Mouse (Mus musculus) intestine, embryonic 14.5 days (tissue): ENCODE data around the gene Btg1-ps2. TPM values are rescaled to one million over a fixed set of nuclear protein-coding genes. Genes with fewer than 3 reads are reported as not detected.
"Not testable (repeated sequence)": the region's sequence is repeated elsewhere in the genome, so short reads cannot be mapped to it uniquely, and the experiment has no call there.

Source experiments
- ATAC-seq: fragments of 200-750 bp; cut with Nextera tagmentation; replicated peaks from 2 replicates; pipeline ENCODE4 v1.8.0; 2017; ENCODE audit warnings: low read depth, moderate number of reproducible peaks, moderate TSS enrichment, moderate library complexity; ENCODE audit not compliant: low FRiP score, low TSS enrichment
- DNase-seq: peaks from one replicate; pipeline ENCODE4 v3.0.0-alpha.2; 2018; ENCODE audit warnings: low spot score
- H3K27ac ChIP-seq: fragments of 300-500 bp; sonication (generic); 2 replicates; pipeline ENCODE4 v1.5.1; 2014; ENCODE audit warnings: low read depth, mild to moderate bottlenecking, control low read depth
- H3K27me3 ChIP-seq: fragments of 300-500 bp; sonication (generic); replicated peaks from 2 replicates; pipeline ENCODE4 v1.6.1; 2014; ENCODE audit warnings: low read length, control low read depth; ENCODE audit not compliant: control insufficient read depth, insufficient read depth
- H3K36me3 ChIP-seq: fragments of 300-500 bp; sonication (generic); 2 replicates; pipeline ENCODE4 v1.6.1; 2014; ENCODE audit warnings: low read length, control low read depth; ENCODE audit not compliant: control insufficient read depth, insufficient read depth
- H3K4me1 ChIP-seq: fragments of 300-500 bp; sonication (generic); replicated peaks from 2 replicates; pipeline ENCODE4 v1.6.1; 2014; ENCODE audit warnings: low read length, control low read depth, mixed read lengths; ENCODE audit not compliant: control insufficient read depth, insufficient read depth
- H3K4me2 ChIP-seq: fragments of 300-500 bp; sonication (generic); 2 replicates; pipeline ENCODE4 v1.6.1; 2014; ENCODE audit warnings: low read length
- H3K4me3 ChIP-seq: fragments of 300-500 bp; sonication (generic); 2 replicates; pipeline ENCODE4 v1.5.1; 2014; ENCODE audit warnings: low read depth, low read length, control low read depth, mixed read lengths
- H3K9ac ChIP-seq: fragments of 300-500 bp; sonication (generic); 2 replicates; pipeline ENCODE4 v1.6.1; 2014; ENCODE audit warnings: mild to moderate bottlenecking, low read length
- H3K9me3 ChIP-seq: fragments of 300-500 bp; sonication (generic); 2 replicates; pipeline ENCODE4 v1.6.1; 2016; ENCODE audit warnings: low read length, control low read depth; ENCODE audit not compliant: control insufficient read depth
- WGBS: fragments of 180-500 bp; shearing (Covaris S2); extraction: QIAGEN DNeasy Blood & Tissue Kit; methylation state at CpG from one replicate; pipeline ENCODE4 v1.1.7; 2014; 5-methylcytosine and 5-hydroxymethylcytosine counted together
- polyA plus RNA-seq: library from polyadenylated mRNA; unstranded; fragments of >200 nt; fragmentation: Nextera tagmentation; extraction: Ambion mirVana; gene quantifications from 2 replicates; pipeline ENCODE4 v1.2.1, GENCODE M21; 2014

Gene Btg1-ps2
- not detected in 2 replicates for polyA plus RNA-seq

DNA sequence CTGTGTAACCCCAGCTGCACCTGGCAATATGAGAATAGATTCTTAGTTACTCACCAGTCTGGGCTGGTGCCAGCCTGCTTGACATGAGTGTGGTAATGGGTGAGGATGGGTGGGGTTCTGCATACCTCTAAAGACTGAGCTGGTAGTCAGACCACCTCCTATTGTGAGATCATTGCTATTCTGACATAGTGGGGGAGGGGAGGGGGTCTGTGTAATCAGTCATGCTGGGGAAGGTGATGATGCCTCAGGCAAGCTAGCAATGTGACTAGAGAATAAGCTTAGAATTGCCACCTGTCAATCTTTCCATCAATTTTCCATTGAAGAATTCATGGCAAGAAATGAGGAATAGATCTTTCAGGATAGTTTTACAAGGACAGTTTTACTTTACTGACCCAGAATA lies at the start of gene Btg1-ps2:
Gene Btg1-ps2 (minus strand): TSS at position 101 of the 400 bp plus-strand sequence.
- not testable (repeated sequence) for H3K4me3 ChIP-seq, DNase-seq, ATAC-seq, H3K4me1 ChIP-seq, H3K36me3 ChIP-seq, H3K9me3 ChIP-seq, H3K27me3 ChIP-seq, H3K27ac ChIP-seq, H3K4me2 ChIP-seq, H3K9ac ChIP-seq

DNA sequence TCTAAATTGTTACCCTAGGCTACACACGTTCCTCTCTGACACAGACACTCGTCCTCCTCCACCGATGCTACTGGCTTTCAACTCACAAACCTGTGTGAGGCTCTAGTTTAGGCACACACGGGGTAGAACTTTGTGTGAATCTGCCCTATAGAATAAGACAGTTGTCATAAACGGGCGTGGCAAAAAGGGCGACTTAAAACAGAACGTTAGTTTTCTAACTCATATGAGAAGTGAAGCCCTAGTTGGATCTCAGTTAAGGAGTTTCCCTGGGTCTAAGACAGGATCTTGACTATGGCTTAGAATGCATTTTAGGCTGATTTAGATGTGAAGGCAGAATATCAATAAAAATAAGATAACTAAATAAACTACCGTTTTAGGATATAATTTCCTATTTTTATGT lies 42.1 kb upstream of the Btg1-ps2 start, which contains the start of gene Rhox11:
Gene Rhox11 (minus strand): TSS at position 101 of the 400 bp plus-strand sequence.
- 82% methylated on average over 9 of the region's 9 CpGs for WGBS
- Histone ChIP-seq H3K4me3 (no peak within 1 kb of the TSS), H3K27ac (no peak within 1 kb of the TSS), H3K4me1 (no peaks in the 10 kb centered on the region), H3K36me3 (no peaks in the 10 kb centered on the region), H3K27me3 (no peaks in the 10 kb centered on the region), H3K4me2 (no peak within 1 kb of the TSS), H3K9me3 (no peaks in the 10 kb centered on the region), H3K9ac (no peak within 1 kb of the TSS)
- DNase-seq, result no peak
- ATAC-seq, result no peak

DNA sequence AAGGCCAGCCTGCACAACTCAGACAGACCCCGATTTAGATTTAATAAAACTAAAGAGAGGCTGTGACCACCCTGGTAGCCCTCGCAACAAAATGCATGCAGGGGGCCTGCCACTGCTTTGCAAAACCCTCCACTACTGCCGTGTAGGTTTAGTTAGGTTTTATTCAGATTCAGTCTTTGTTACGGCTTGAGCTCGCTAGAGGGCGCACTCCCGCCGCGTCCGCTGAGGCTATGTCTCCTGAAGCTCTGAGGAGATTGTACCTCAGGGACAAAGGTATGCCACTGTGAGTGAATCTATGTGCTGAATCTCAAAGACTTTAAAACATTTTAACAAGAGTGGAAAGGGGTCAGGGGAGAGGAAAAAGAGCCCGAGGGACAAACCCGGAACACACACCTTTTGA lies 41.3 kb upstream of the Btg1-ps2 start:
- DNase-seq, result peak; percentile 70

DNA sequence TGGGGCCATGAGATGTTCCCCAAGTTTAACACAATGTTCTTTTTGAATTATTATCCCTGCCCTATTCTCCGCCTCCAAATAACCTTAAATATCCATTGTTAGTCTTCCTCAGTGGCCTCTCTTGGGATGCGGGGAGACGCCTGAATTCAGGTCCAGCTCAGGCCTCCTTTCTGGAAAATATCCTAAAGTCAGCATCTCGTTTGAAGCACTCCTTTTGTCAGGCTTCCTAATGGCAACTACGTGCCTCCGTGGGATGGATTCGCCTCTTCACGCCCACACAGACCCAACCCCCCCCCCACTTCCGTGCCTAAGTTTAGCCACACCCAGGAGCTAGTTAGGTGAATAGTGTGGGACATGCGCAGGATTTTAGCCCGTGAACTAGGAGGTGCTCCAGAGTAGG lies 23.3 kb upstream of the Btg1-ps2 start, which contains the start of gene Rhox10:
Gene Rhox10 (plus strand): TSS at position 301 of the 400 bp plus-strand sequence.
- Histone ChIP-seq H3K27ac (no peak within 1 kb of the TSS), H3K9ac (no peak within 1 kb of the TSS), H3K9me3 (no peaks in the 10 kb centered on the region), H3K4me1 (no peaks in the 10 kb centered on the region), H3K4me2 (no peak within 1 kb of the TSS), H3K27me3 (no peaks in the 10 kb centered on the region), H3K36me3 (no peaks in the 10 kb centered on the region), H3K4me3 (no peak within 1 kb of the TSS)
- 90% methylated on average over 11 of the region's 11 CpGs for WGBS
- DNase-seq, result no peak
- no peak for ATAC-seq

More for the DNA sequence above, 41.3 kb upstream of the Btg1-ps2 start:
- Histone ChIP-seq H3K4me1 (no peaks in the 10 kb centered on the region), H3K36me3 (no peaks in the 10 kb centered on the region), H3K9ac (no peak overlapping the region), H3K9me3 (no peaks in the 10 kb centered on the region), H3K4me3 (no peak overlapping the region), H3K27me3 (no peaks in the 10 kb centered on the region), H3K27ac (no peak overlapping the region), H3K4me2 (no peak overlapping the region)
- 13% methylated on average over 12 of the region's 12 CpGs for WGBS
- no peak for ATAC-seq

DNA sequence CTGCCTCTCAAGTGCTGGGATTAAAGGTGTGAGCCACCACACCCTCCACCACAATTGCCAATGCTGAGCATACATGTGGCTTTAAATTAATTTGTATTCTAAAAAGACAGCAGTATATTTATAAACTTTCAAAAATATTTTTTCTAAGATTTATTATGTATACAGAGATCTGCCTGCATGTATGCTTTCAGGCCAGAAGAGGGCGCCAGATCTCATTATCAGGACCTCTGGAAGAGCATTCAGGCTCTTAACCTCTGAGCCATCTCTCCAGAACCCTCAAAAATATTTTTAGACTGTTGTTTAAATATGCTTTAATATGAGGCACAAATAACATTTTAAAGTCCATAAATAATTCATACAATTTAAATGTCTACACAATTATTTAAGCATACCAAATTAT lies 18.6 kb upstream of the Btg1-ps2 start:
- no peak for DNase-seq
- Histone ChIP-seq H3K27me3 (no peaks in the 10 kb centered on the region), H3K4me3 (no peak overlapping the region)

DNA sequence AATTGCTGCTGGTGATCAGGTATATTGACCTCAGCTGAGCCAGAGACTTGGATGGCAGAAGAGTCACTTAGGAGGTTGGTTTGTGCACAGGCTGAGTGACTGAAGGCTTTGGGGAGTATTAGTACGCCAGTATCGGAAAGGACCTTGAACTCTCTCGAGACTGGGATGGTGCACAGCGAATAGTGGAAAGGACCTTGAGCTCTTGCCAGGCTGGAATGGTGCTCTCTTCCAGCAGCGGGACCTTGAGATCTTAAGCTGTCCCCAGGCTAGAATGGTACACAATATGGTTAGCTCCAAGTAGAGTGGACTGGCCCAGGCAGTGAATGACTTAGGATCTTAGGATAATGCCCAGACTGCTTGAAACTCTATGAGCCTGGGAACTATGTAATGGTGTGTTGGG lies 3.2 kb downstream of the Btg1-ps2 start:
- ATAC-seq (no peak), DNase-seq (no peak)
- no peaks in the 10 kb centered on the region for H3K4me1 ChIP-seq
- no peak overlapping the region for H3K9ac ChIP-seq
- 88% methylated on average over 5 of the region's 5 CpGs for WGBS
- no peak overlapping the region for H3K4me2 ChIP-seq
- no peak overlapping the region for H3K4me3 ChIP-seq
- H3K9me3 ChIP-seq, result no peaks in the 10 kb centered on the region
- H3K36me3 ChIP-seq, result no peaks in the 10 kb centered on the region
- no peaks in the 10 kb centered on the region for H3K27me3 ChIP-seq
- H3K27ac ChIP-seq, result no peak overlapping the region

More for the DNA sequence above, 18.6 kb upstream of the Btg1-ps2 start:
- ATAC-seq, result no peak
- Histone ChIP-seq H3K9ac (no peak overlapping the region), H3K36me3 (no peaks in the 10 kb centered on the region), H3K9me3 (no peaks in the 10 kb centered on the region), H3K4me2 (no peak overlapping the region), H3K27ac (no peak overlapping the region), H3K4me1 (no peaks in the 10 kb centered on the region)
- 5% methylated on average over 1 of the region's 1 CpGs for WGBS

DNA sequence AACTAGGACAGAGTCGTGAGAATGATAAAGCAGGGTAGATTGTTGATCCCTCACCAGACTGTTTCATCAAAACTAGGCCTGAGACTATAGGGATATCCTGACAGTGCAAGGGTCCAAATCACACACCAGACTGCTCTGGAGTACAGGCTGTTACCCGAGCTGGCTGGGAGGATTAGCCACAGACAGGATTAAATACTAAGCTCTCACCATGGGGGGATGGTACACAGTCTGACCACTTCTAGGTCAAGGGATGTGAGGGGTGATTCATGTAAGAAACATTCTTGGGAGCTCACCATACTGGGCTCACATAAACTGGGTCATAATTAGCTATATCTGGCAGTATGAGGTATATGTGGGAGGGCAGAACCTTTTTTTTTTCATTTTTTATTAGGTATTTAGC lies 9.1 kb downstream of the Btg1-ps2 start:
- Histone ChIP-seq H3K4me1 (no peaks in the 10 kb centered on the region), H3K9ac (no peak overlapping the region), H3K9me3 (no peaks in the 10 kb centered on the region), H3K27me3 (no peaks in the 10 kb centered on the region), H3K4me3 (no peak overlapping the region), H3K27ac (no peak overlapping the region), H3K36me3 (no peaks in the 10 kb centered on the region), H3K4me2 (no peak overlapping the region)
- no peak for ATAC-seq
- DNase-seq, result no peak
- 57% methylated on average over 2 of the region's 2 CpGs for WGBS

DNA sequence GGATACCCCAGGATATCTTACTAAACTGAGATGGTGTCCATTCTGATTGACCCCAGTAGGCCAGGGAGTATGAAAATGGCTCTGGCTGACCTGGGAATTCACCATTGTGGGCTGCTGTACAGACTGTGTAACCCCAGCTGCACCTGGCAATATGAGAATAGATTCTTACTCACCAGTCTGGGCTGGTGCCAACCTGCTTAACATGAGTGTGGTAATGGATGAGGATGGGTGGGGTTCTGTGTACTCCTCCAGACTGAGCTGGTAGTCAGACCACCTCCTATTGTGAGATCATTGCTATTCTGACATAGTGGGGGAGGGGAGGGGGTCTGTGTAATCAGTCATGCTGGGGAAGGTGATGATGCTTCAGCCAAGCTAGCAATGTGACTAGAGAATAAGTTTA lies 24.3 kb downstream of the Btg1-ps2 start, which contains the start of gene Btg1-ps1:
Gene Btg1-ps1 (minus strand): TSS at position 219 of the 400 bp plus-strand sequence.
- not testable (repeated sequence) for H3K9me3 ChIP-seq, ATAC-seq, H3K4me1 ChIP-seq, H3K27ac ChIP-seq, H3K36me3 ChIP-seq, H3K9ac ChIP-seq, DNase-seq, H3K4me2 ChIP-seq, H3K27me3 ChIP-seq, H3K4me3 ChIP-seq

DNA sequence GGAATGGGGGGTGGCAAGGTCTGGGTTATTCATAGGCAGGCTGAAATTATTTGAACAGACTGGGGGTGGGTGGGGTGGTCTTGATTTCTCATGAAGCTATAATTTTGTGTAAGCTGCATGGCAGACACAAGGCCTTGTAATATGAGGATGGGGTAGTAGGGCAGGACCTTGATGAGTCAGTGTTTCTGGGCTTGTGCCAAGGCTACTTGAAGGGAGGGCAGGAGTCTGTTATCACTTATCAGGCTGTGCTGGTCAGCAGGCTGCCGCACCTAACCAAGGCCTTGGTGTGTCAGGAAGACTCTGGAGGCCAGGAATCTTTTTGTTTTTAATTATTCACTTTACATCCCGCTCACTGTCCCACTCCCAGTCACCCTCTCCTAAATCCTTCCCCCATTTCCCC lies 34.2 kb downstream of the Btg1-ps2 start:
- ATAC-seq (no peak), DNase-seq (no peak)
- WGBS, result 67% methylated on average over 2 of the region's 2 CpGs
- Histone ChIP-seq H3K9me3 (no peaks in the 10 kb centered on the region), H3K9ac (no peak overlapping the region), H3K4me1 (no peaks in the 10 kb centered on the region), H3K27ac (no peak overlapping the region), H3K27me3 (no peaks in the 10 kb centered on the region), H3K4me3 (no peak overlapping the region), H3K4me2 (no peak overlapping the region), H3K36me3 (no peaks in the 10 kb centered on the region)
